Mouse (Mus musculus) gastrocnemius, adult 8-10 months (tissue): ENCODE measurements around the gene Gnb1. TPM values are rescaled to one million over a fixed set of nuclear protein-coding genes. Genes with fewer than 3 reads are reported as not detected.

ENCODE experiments used
- total RNA-seq, 4 experiments: library from RNA; stranded (reverse); gene quantifications; 2 replicates each; pipeline ENCODE4 v1.2.4; 2022

The Gnb1 gene
- total RNA-seq, 4 experiments from 2014 or later: 44.1 to 58.4 (median 47.3) TPM

Other genes with a start within 250 kb of the Gnb1 start
- 1 to 10 TPM; 3.6 to 6.8 (median 5.0) TPM for gene Faap20, start 241.6 kb upstream of the Gnb1 start, total RNA-seq
- 1 to 10 TPM; 1.8 to 2.9 (median 2.4) TPM for gene Prkcz, start 130.0 kb upstream of the Gnb1 start, total RNA-seq
- under 1 TPM; 0.67 to 0.92 (median 0.76) TPM for gene Gabrd, start 93.2 kb upstream of the Gnb1 start, total RNA-seq
- gene Cfap74, start 82.2 kb upstream of the Gnb1 start, total RNA-seq: under 1 TPM; 0.22 to 0.47 (median 0.39) TPM
- gene Tmem52, start 22.2 kb upstream of the Gnb1 start, total RNA-seq: 100 to 1,000 TPM; 139 to 250 (median 181) TPM
- 10 to 100 TPM; 10.8 to 19.0 (median 15.8) TPM for gene Nadk, start 71.0 kb downstream of the Gnb1 start, total RNA-seq
- 1 to 10 TPM; 2.8 to 3.8 (median 3.4) TPM for gene Slc35e2, start 110.1 kb downstream of the Gnb1 start, total RNA-seq
- 10 to 100 TPM; 22.7 to 30.1 (median 27.5) TPM for gene Cdk11b, start 133.5 kb downstream of the Gnb1 start, total RNA-seq
- not detected for gene Gm10563, start 154.0 kb downstream of the Gnb1 start, total RNA-seq
- gene Mmp23, start 162.0 kb downstream of the Gnb1 start, total RNA-seq: 1 to 10 TPM in 2 of 4 experiments, under 1 TPM in 2; 0.70 to 1.6 (median 1.1) TPM
- 10 to 100 TPM; 17.8 to 22.6 (median 18.8) TPM for gene Mib2, start 177.8 kb downstream of the Gnb1 start, total RNA-seq
- gene Fndc10, start 203.0 kb downstream of the Gnb1 start, total RNA-seq: 1 to 10 TPM in 3 of 4 experiments, under 1 TPM in 1; 0.70 to 1.5 (median 1.1) TPM
- gene Ssu72, start 213.4 kb downstream of the Gnb1 start, total RNA-seq: 10 to 100 TPM; 37.8 to 42.0 (median 38.2) TPM
- under 1 TPM; 0.19 to 0.62 (median 0.37) TPM for gene Tmem240, start 243.4 kb downstream of the Gnb1 start, total RNA-seq